Mouse (Mus musculus) megakaryocyte progenitor cell, adult 5-6 weeks (primary cell): Measurements from ENCODE around the gene Sft2d1. TPM values are rescaled to one million over a fixed set of nuclear protein-coding genes. Genes with fewer than 3 reads are reported as not detected.
A peak's percentile ranks its signal among the peaks of the same experiment; 100 is the strongest.

ENCODE experiments used
- ATAC-seq: replicated peaks from 2 replicates; pipeline ENCODE4 v1.8.0; 2016; ENCODE audit warnings: mild to moderate bottlenecking, moderate TSS enrichment, inconsistent platforms; ENCODE audit not compliant: poor library complexity
- total RNA-seq, 2 experiments: library from RNA; stranded (forward) in 1 of 2; stranded (reverse) in 1 of 2; fragments of 157-497, 149-512 nt in 1 of 2; fragments of 200-1000 nt in 1 of 2; gene quantifications; 2 replicates each; pipeline versions ENCODE4 v1.2.3 to v1.2.4; 2015 to 2017

Sft2d1 gene
- total RNA-seq, 2 experiments from 2014 or later = 35.1 to 173 TPM

DNA sequence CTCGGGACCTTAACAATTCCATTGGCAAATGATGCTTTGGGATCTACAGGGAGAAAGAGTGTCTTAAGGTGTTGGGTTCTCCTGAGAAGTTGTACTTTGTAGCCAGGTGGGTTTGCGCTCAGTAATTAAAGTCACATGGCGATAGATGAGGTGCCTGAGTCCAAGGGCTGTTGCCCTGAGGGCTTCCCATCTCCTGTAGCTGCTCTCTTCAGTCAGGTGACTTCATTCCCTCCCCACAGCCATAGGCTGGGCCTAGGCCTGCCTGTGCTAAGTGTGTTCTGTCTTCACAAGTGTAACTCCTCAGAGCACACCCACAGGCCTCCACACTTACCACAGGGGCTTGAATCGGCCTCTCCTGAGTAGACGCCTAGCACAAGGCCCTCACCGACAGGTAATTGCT is 46.6 kb downstream of the Sft2d1 start:
- ATAC-seq = no peak

GRCm38 (mm10) chr17:8360876-8361275 is 50.0 kb downstream of the Sft2d1 start:
- no peak for ATAC-seq

GRCm38 (mm10) chr17:8361281-8362103 is 50.6 kb downstream of the Sft2d1 start:
- ATAC-seq = peak; percentile 50; the same call in 1 of the 2 replicates

GRCm38 (mm10) chr17:8367514-8368480 is 56.9 kb downstream of the Sft2d1 start:
- no peak for ATAC-seq

DNA sequence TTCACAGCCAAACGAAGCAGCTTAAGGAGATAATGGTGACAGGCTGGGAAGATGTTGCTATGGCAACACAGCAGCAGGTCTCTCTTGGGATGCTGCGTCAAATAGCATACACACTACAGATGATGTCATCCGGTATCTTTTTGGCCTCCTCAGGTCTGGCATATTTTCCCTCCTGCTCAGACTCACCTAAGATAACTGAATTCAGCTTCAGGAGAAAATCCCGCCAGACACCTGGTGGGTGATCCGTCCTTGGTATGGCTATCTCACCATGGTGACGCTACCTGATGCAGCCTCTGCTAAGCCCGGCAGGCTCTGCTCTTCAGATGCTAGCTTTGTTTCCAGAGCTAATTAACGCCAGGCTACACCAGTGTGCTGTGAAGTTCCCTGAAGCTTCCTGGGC is 57.7 kb downstream of the Sft2d1 start:
- ATAC-seq = no peak

- ATAC-seq = no peak
Measured at GRCm38 (mm10) chr17:8369171-8369570, 58.3 kb downstream of the Sft2d1 start.

DNA sequence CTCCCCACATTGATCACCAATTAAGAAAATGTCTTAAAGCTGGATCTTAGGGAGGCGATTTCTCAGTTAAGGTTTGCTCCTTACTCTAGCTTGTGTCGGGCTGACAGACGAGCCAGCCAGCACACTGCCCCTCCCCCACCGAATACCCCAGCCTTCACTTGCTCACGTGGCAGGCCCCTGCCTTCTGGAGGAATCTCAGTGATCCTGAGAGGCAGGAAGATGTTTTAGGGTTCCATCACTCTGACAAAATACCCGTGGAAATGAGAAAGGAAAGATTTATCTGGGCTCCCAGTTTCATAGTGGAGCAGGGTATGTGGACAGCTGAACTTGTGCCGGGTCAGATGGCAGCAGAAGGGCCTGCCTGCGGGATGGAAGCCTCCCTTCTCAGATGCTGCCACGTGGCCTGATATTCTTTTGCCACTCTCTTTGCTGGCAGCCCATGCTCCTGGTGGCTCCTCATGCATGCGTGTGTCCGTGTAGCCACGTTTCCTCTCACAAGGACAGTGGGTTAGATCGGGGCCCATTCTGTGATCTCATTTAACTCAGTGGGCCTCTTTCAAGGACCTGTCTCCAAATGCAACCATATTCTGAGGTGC is 59.8 kb downstream of the Sft2d1 start:
- ATAC-seq = no peak

- peak; percentile 88 for ATAC-seq
Measured at GRCm38 (mm10) chr17:8371834-8372233, 60.9 kb downstream of the Sft2d1 start.

DNA sequence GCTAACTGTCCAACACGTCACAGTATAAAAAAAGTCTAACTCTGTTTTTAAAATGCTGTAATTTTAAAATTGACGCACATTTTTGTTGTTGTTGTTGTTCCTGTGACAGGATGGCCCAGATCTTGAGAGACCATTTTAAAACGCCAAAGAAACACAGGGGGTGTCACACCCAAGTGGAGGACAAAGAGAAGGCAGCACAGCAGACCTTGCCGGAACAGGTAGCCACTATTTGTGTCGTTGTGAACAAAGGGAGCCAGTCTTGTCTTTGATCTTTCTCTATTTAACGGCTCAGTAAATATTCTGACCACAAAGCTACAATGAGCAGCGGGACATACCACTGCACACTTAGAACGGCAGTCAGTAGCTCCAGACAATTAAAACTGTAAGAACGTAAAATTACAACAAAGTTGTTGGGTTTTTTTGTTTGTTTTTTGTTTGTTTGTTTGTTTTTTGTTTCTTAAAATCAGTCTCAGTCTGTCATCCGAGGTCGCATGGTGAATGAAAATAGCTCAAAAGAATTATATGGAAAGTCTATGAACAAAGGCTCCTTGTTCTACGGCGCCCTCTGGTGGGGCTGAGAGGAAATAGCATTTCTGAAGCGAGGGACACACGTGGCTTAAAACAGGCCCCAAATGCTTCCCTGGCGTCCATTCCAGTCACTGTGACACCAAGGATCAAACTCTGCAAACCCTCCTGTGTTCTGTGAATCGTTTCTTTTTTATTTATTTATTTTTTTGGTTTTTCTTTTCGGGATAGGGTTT is 61.6 kb downstream of the Sft2d1 start:
- peak; percentile 81 for ATAC-seq

Other genes starting within 250 kb of the Sft2d1 start
- not detected in 2 replicates for gene Gm49673, start 163.3 kb upstream of the Sft2d1 start, total RNA-seq (2015)
- gene Gm49673, start 163.3 kb upstream of the Sft2d1 start, total RNA-seq (2017) = not detected in 2 replicates
- gene Rnaset2a, start 163.0 kb upstream of the Sft2d1 start, total RNA-seq (2015) = 73.9 and 79.4 TPM in 2 replicates
- 72.3 and 80.8 TPM in 2 replicates for gene Rnaset2a, start 163.0 kb upstream of the Sft2d1 start, total RNA-seq (2017)
- 44.8 and 47.1 TPM in 2 replicates for gene Fgfr1op, start 145.6 kb upstream of the Sft2d1 start, total RNA-seq (2015)
- 49.2 and 57.0 TPM in 2 replicates for gene Fgfr1op, start 145.6 kb upstream of the Sft2d1 start, total RNA-seq (2017)
- gene Ccr6, start 75.1 kb upstream of the Sft2d1 start, total RNA-seq (2015) = not detected in 2 replicates
- gene Ccr6, start 75.1 kb upstream of the Sft2d1 start, total RNA-seq (2017) = not detected in 2 replicates
- 234 and 269 TPM in 2 replicates for gene Mpc1, start 28.2 kb upstream of the Sft2d1 start, total RNA-seq (2015)
- gene Mpc1, start 28.2 kb upstream of the Sft2d1 start, total RNA-seq (2017) = 143 and 175 TPM in 2 replicates
- gene Prr18, start 26.4 kb downstream of the Sft2d1 start, total RNA-seq (2015) = 0.12 and 0.22 TPM in 2 replicates
- not detected in 2 replicates for gene Prr18, start 26.4 kb downstream of the Sft2d1 start, total RNA-seq (2017)
- not detected in 2 replicates for gene T2, start 44.9 kb downstream of the Sft2d1 start, total RNA-seq (2015)
- not detected in 2 replicates for gene T2, start 44.9 kb downstream of the Sft2d1 start, total RNA-seq (2017)
- not detected in 2 replicates for gene T, start 123.3 kb downstream of the Sft2d1 start, total RNA-seq (2015)
- not detected in 2 replicates for gene T, start 123.3 kb downstream of the Sft2d1 start, total RNA-seq (2017)
- gene Pde10a, start 214.3 kb downstream of the Sft2d1 start, total RNA-seq (2015) = 0.10 TPM in 1 of 2 replicates, not detected in the other
- 0.04 TPM in 1 of 2 replicates, not detected in the other for gene Pde10a, start 214.3 kb downstream of the Sft2d1 start, total RNA-seq (2017)